Mouse (Mus musculus) heart, embryonic 13.5 days (tissue): ENCODE data around the gene H3f3a. TPM values are rescaled to one million over a fixed set of nuclear protein-coding genes. Genes with fewer than 3 reads are reported as not detected.

Source experiments
- ATAC-seq: fragments of 200-750 bp; cut with Nextera tagmentation; 2 replicates; pipeline ENCODE4 v1.8.0; 2017; ENCODE audit warnings: moderate TSS enrichment; ENCODE audit not compliant: insufficient number of reproducible peaks, low FRiP score, low TSS enrichment; ENCODE audit errors: extremely low read depth
- H3K27ac ChIP-seq: fragments of 300-500 bp; sonication (generic); replicated peaks from 2 replicates; pipeline ENCODE4 v1.5.1; 2015; ENCODE audit warnings: moderate library complexity, mild to moderate bottlenecking, inconsistent platforms
- H3K27me3 ChIP-seq: fragments of 300-500 bp; sonication (generic); replicated peaks from 2 replicates; pipeline ENCODE4 v1.6.1; 2015; ENCODE audit warnings: mild to moderate bottlenecking, inconsistent platforms
- H3K36me3 ChIP-seq: fragments of 300-500 bp; sonication (generic); 2 replicates; pipeline ENCODE4 v1.6.1; 2015; ENCODE audit warnings: mild to moderate bottlenecking, inconsistent platforms
- H3K4me1 ChIP-seq: fragments of 300-500 bp; sonication (generic); 2 replicates; pipeline ENCODE4 v1.6.1; 2015; ENCODE audit warnings: inconsistent platforms
- H3K4me2 ChIP-seq: fragments of 300-500 bp; sonication (generic); 2 replicates; pipeline ENCODE4 v1.6.1; 2015; ENCODE audit warnings: inconsistent platforms, mild to moderate bottlenecking, moderate library complexity
- H3K4me3 ChIP-seq: fragments of 300-500 bp; sonication (generic); 2 replicates; pipeline ENCODE4 v1.5.1; 2015; ENCODE audit warnings: moderate library complexity, mild to moderate bottlenecking, inconsistent platforms
- H3K9ac ChIP-seq: fragments of 300-500 bp; sonication (generic); 2 replicates; pipeline ENCODE4 v1.6.1; 2015; ENCODE audit warnings: inconsistent platforms, mild to moderate bottlenecking, moderate library complexity
- H3K9me3 ChIP-seq: fragments of 300-500 bp; sonication (generic); 2 replicates; pipeline ENCODE4 v1.6.1; 2016; ENCODE audit warnings: inconsistent platforms
- WGBS: fragments of 180-500 bp; shearing (Covaris S2); methylation state at CpG from one replicate; pipeline ENCODE4 v1.1.7; 2015; ENCODE audit warnings: mixed read lengths; 5-methylcytosine and 5-hydroxymethylcytosine counted together
- polyA plus RNA-seq: library from polyadenylated mRNA; unstranded; fragments of >200 nt; fragmentation: Nextera tagmentation; extraction: Ambion mirVana; gene quantifications from 2 replicates; pipeline ENCODE4 v1.2.1, GENCODE M21; 2015

The H3f3a gene
- polyA plus RNA-seq, 1 experiment from 2014 or later: 1,623 TPM

DNA sequence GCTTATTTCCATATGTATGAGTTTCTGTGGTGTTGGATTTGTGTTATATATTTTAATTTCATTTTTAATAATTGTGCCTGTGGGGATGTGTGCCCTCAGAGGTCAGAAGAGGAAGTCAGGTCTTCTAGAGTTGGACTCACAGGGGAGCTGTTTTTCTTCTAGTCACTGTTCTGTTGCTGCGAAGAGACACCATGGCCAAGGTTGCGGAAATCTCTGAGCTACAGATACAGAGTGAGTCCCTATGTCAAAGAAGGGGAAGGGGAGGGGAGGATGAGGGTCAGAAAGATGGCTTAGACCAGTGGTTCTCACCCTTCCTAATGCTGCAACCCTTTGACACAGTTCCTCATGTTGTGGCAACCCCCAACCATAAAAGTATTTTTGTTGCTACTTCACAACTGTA lies 57.0 kb downstream of the H3f3a start:
- H3K9me3 ChIP-seq: no peaks in the 10 kb centered on the region
- no peak overlapping the region for H3K4me3 ChIP-seq
- no peak overlapping the region for H3K27ac ChIP-seq
- 82% methylated on average over 2 of the region's 2 CpGs for WGBS
- peaks cover 40% of the 10 kb centered on the region for H3K36me3 ChIP-seq
- no peak for ATAC-seq
- H3K4me1 ChIP-seq: no peaks in the 10 kb centered on the region
- no peaks in the 10 kb centered on the region for H3K27me3 ChIP-seq
- H3K9ac ChIP-seq: no peak overlapping the region
- no peak overlapping the region for H3K4me2 ChIP-seq

GRCm38 (mm10) chr1:180754376-180754775 lies 59.4 kb downstream of the H3f3a start:
- ATAC-seq: no peak
- H3K4me2 ChIP-seq: no peak overlapping the region
- H3K27ac ChIP-seq: no peak overlapping the region
- H3K27me3 ChIP-seq: no peaks in the 10 kb centered on the region
- 87% methylated on average over 8 of the region's 8 CpGs for WGBS
- no peak overlapping the region for H3K4me3 ChIP-seq
- H3K9ac ChIP-seq: no peak overlapping the region
- H3K4me1 ChIP-seq: no peaks in the 10 kb centered on the region
- no peaks in the 10 kb centered on the region for H3K9me3 ChIP-seq
- H3K36me3 ChIP-seq: peaks cover 53% of the 10 kb centered on the region

- ATAC-seq: no peak
- 91% methylated on average over 11 of the region's 11 CpGs for WGBS
- H3K27me3 ChIP-seq: no peaks in the 10 kb centered on the region
- H3K9me3 ChIP-seq: no peaks in the 10 kb centered on the region
- H3K27ac ChIP-seq: no peak overlapping the region
- H3K4me2 ChIP-seq: no peak overlapping the region
- no peaks in the 10 kb centered on the region for H3K4me1 ChIP-seq
- H3K4me3 ChIP-seq: no peak overlapping the region
- H3K9ac ChIP-seq: no peak overlapping the region
- H3K36me3 ChIP-seq: peaks cover 74% of the 10 kb centered on the region
Observed at GRCm38 (mm10) chr1:180752115-180752514, 61.6 kb downstream of the H3f3a start.

Other genes with a start within 250 kb of the H3f3a start
- gene Parp1, start 245.0 kb downstream of the H3f3a start, polyA plus RNA-seq: 85.0 and 85.4 TPM in 2 replicates
- gene Lin9, start 172.8 kb downstream of the H3f3a start, polyA plus RNA-seq: 12.1 and 14.4 TPM in 2 replicates
- gene Mixl1, start 116.9 kb downstream of the H3f3a start, polyA plus RNA-seq: 0.16 and 0.24 TPM in 2 replicates
- gene Acbd3, start 87.9 kb downstream of the H3f3a start, polyA plus RNA-seq: 18.5 and 18.8 TPM in 2 replicates
- 22.0 and 23.9 TPM in 2 replicates for gene Sde2, start 37.2 kb upstream of the H3f3a start, polyA plus RNA-seq
- 0.08 and 0.28 TPM in 2 replicates for gene Lefty2, start 79.2 kb upstream of the H3f3a start, polyA plus RNA-seq
- gene Pycr2, start 90.3 kb upstream of the H3f3a start, polyA plus RNA-seq: 56.2 and 56.5 TPM in 2 replicates
- gene Lefty1, start 121.1 kb upstream of the H3f3a start, polyA plus RNA-seq: 1.2 and 1.4 TPM in 2 replicates
- gene Tmem63a, start 128.4 kb upstream of the H3f3a start, polyA plus RNA-seq: 7.7 and 8.6 TPM in 2 replicates
- gene Ephx1, start 207.0 kb upstream of the H3f3a start, polyA plus RNA-seq: 5.6 and 6.0 TPM in 2 replicates
- gene 9130409I23Rik, start 237.3 kb upstream of the H3f3a start, polyA plus RNA-seq: not detected in 2 replicates